Mouse (Mus musculus) liver, adult 2 months (tissue): ENCODE data around the gene Ptprq. TPM values are rescaled to one million over a fixed set of nuclear protein-coding genes. Genes with fewer than 3 reads are reported as not detected.

ENCODE experiments used
- DNase-seq: peaks from one replicate; pipeline ENCODE4 v3.0.0-alpha.2; 2011; ENCODE audit warnings: low read depth, low spot score; ENCODE audit errors: extremely low read depth
- H3K27ac ChIP-seq: fragments of 200-500 bp; replicated peaks from 2 replicates; pipeline ENCODE4 v1.5.1; 2012; ENCODE audit warnings: low read depth, mild to moderate bottlenecking, control low read depth, inconsistent platforms, low read length; ENCODE audit not compliant: insufficient read depth
- H3K27me3 ChIP-seq: fragments of 200-500 bp; 2 replicates; pipeline ENCODE4 v1.6.1; 2012; ENCODE audit warnings: mild to moderate bottlenecking, moderate library complexity, low read length, inconsistent platforms; ENCODE audit not compliant: control insufficient read depth, insufficient read depth
- H3K36me3 ChIP-seq: fragments of 200-500 bp; 2 replicates; pipeline ENCODE4 v1.6.1; 2012; ENCODE audit warnings: low read length, inconsistent platforms; ENCODE audit not compliant: control insufficient read depth, insufficient read depth
- H3K4me1 ChIP-seq: fragments of 200-500 bp; 2 replicates; pipeline ENCODE4 v1.6.1; 2011; ENCODE audit warnings: low read length; ENCODE audit not compliant: control insufficient read depth, insufficient read depth
- H3K4me3 ChIP-seq: fragments of 200-500 bp; 2 replicates; pipeline ENCODE4 v1.5.1; 2011; ENCODE audit warnings: low read depth, mild to moderate bottlenecking, control low read depth, low read length, moderate library complexity; ENCODE audit not compliant: insufficient read depth
- H3K79me2 ChIP-seq: fragments of 200-500 bp; 2 replicates; pipeline ENCODE4 v1.6.1; 2012; ENCODE audit warnings: inconsistent platforms, mild to moderate bottlenecking, low read length, moderate library complexity; ENCODE audit not compliant: control insufficient read depth, insufficient read depth
- H3K9ac ChIP-seq: fragments of 200-500 bp; 2 replicates; pipeline ENCODE4 v1.6.1; 2012; ENCODE audit warnings: low read depth, mild to moderate bottlenecking, control low read depth, inconsistent platforms, low read length
- CTCF ChIP-seq: fragments of 200-500 bp; IDR thresholded peaks from 2 replicates; pipeline ENCODE4 v1.5.1; 2011; ENCODE audit warnings: low read depth, low read length, control low read depth
- POLR2A ChIP-seq: fragments of 200-500 bp; IDR thresholded peaks from 2 replicates; pipeline ENCODE4 v1.6.1; 2011; ENCODE audit warnings: low read length, control low read depth; ENCODE audit not compliant: insufficient read depth; ENCODE audit errors: extremely low read depth
- WGBS: fragments of 180-500 bp; shearing (Covaris S2); methylation state at CpG from one replicate; pipeline ENCODE4 v1.1.7; 2018; 5-methylcytosine and 5-hydroxymethylcytosine counted together
- polyA plus RNA-seq: library from polyadenylated mRNA; depleted of rRNA; stranded (reverse); fragments of >200 nt; gene quantifications from 2 replicates; pipeline ENCODE4 v1.2.3, GENCODE M21; 2012; rRNA removed
- total RNA-seq: library from RNA; depleted of rRNA; stranded (reverse); fragments of >200 nt; gene quantifications from 2 replicates; pipeline ENCODE4 v1.2.3, GENCODE M21; 2014; rRNA removed

Gene Ptprq
- total RNA-seq (under 0.01 TPM in 1 of 2 replicates, not detected in the other), polyA plus RNA-seq (not detected in 2 replicates)

- H3K27me3 ChIP-seq: no peaks in the 10 kb centered on the region
- H3K9ac ChIP-seq: no peak within 1 kb of the TSS
- H3K4me1 ChIP-seq: no peaks in the 10 kb centered on the region
- no peak for TF ChIP-seq CTCF
- no peak for TF ChIP-seq POLR2A
- peak; percentile 24 for DNase-seq
- H3K36me3 ChIP-seq: no peaks in the 10 kb centered on the region
- H3K27ac ChIP-seq: no peak within 1 kb of the TSS
- no peak within 1 kb of the TSS for H3K4me3 ChIP-seq
- WGBS: 70% methylated on average over 1 of the region's 1 CpGs
- H3K79me2 ChIP-seq: no peaks in the 10 kb centered on the region
Observed at GRCm38 (mm10) chr10:107719806-107720205, at the start of gene Ptprq. Gene Ptprq, minus strand, starts transcription at chr10:107720051.

GRCm38 (mm10) chr10:107759624-107760023 is 39.8 kb upstream of the Ptprq start:
- Histone ChIP-seq H3K9ac (no peak overlapping the region), H3K27ac (no peak overlapping the region), H3K36me3 (no peaks in the 10 kb centered on the region), H3K4me1 (no peaks in the 10 kb centered on the region), H3K27me3 (no peaks in the 10 kb centered on the region), H3K4me3 (no peak overlapping the region), H3K79me2 (no peaks in the 10 kb centered on the region)
- WGBS: 80% methylated on average over 1 of the region's 1 CpGs
- TF ChIP-seq CTCF (no peak), POLR2A (no peak)
- no peak for DNase-seq

DNA sequence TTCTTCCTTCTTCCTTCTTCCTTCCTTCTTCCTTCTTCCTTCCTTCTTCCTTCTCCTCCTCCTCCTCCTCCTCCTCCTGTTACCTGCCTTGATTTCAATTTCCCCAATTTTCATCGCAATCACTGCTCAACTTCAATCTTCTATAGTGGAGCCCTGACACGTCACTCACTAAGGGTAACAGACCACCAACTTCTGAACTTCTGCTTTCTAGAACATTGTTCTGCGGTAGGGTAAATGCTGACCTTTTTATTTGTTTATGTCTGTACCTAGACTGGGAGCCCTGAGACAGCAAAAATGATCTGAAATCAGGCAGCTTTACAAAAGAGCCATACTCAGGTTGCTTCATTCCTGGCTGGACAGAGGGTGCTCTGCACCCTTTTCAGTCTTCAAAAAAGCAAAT is 33.6 kb upstream of the Ptprq start:
- DNase-seq: no peak
- Histone ChIP-seq H3K27ac (no peak overlapping the region), H3K27me3 (no peaks in the 10 kb centered on the region; the same call in 1 of the 2 replicates), H3K9ac (no peak overlapping the region), H3K79me2 (no peaks in the 10 kb centered on the region), H3K36me3 (no peaks in the 10 kb centered on the region), H3K4me1 (no peaks in the 10 kb centered on the region), H3K4me3 (no peak overlapping the region)
- WGBS: 84% methylated on average over 3 of the region's 3 CpGs
- TF ChIP-seq POLR2A: no peak
- no peak for TF ChIP-seq CTCF

DNA sequence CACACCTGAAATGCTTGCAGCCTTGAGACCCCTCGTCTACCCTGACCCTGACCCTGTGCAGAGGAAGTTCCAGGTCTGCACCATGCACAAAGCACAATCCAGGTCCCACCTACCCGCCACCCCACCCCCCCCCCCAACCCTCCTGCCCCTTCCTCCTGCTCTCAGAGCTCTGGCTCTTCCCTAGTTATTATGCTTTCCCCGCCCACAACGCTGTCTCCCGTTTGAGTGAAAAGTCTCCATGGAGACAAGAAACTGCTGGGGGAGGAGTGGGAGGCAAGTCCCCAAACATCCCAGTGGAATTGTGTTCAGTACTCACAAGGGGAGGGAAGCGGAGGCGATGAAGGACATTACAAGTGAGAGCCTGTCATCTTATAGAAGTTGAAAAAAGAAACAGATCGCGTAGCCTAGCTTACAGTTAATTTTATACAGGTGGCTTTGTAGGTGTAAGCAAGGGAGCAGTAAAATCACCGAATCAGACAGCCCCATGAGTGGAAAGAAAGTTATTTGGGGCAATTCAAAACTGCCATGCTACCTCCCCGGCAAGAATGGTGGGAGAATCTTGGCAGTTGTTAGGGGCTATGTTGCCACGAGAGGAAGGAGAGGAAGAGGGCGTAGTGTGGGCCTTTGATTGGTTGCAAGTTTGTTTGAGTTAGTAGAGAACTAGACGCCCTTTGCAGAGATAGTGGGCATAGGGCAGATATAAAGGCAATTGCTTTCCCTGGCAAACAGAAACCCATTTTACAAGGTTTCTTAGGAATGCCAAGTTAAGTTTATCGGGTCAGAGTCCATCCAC is 32.7 kb upstream of the Ptprq start:
- H3K27me3 ChIP-seq: peaks cover 2% of the 10 kb centered on the region; the same call in 1 of the 2 replicates
- H3K4me1 ChIP-seq: no peaks in the 10 kb centered on the region
- H3K9ac ChIP-seq: no peak overlapping the region
- no peak overlapping the region for H3K4me3 ChIP-seq
- WGBS: 30% methylated on average over 15 of the region's 15 CpGs
- no peak overlapping the region for H3K27ac ChIP-seq
- TF ChIP-seq CTCF (no peak), POLR2A (no peak)
- DNase-seq: no peak
- H3K36me3 ChIP-seq: no peaks in the 10 kb centered on the region
- H3K79me2 ChIP-seq: no peaks in the 10 kb centered on the region

DNA sequence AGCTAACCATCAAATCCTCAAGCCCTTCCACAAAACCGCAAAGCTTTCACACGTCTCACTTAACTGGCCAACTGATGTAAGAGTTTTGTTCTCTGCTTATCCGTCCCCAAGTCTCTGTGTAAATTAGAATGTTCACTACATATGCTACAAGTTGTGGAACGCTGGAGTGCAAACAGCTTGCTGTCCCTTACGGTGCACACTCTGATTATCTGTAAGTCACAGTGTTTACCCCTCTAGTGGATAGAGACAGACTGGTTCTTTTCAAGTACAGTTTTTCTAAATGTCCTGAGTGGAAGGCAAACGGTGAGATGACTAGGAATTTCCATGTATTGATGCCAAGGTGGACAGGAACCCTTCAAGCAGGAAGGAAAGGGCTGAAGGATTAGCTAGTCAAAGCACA is 32.1 kb upstream of the Ptprq start:
- Histone ChIP-seq H3K9ac (no peak overlapping the region), H3K4me3 (no peak overlapping the region), H3K4me1 (no peaks in the 10 kb centered on the region), H3K27ac (no peak overlapping the region), H3K36me3 (no peaks in the 10 kb centered on the region), H3K27me3 (peaks cover 2% of the 10 kb centered on the region; the same call in 1 of the 2 replicates), H3K79me2 (no peaks in the 10 kb centered on the region)
- no peak for DNase-seq
- WGBS: 20% methylated on average over 6 of the region's 6 CpGs
- TF ChIP-seq POLR2A (no peak), CTCF (no peak)

DNA sequence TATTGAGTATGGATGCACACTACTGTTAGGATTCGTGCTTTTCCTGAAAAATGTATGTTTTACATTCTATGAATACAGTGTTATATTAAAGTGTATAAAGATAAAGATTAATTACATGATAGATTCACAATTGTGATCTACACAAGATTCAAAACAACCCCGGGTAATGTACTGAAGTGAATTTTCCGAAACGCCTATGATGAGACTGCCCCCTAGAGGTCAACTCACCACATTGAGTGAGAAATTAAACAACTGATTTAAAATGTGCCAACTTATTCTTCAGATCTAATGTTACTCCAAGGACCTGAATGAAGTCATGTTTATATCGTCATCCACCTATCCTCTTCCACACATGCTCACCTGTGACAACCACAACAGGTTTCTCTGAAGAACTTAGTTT is 27.7 kb upstream of the Ptprq start:
- Histone ChIP-seq H3K36me3 (no peaks in the 10 kb centered on the region), H3K4me3 (no peak overlapping the region), H3K27ac (no peak overlapping the region), H3K79me2 (no peaks in the 10 kb centered on the region), H3K9ac (no peak overlapping the region), H3K27me3 (peaks cover 2% of the 10 kb centered on the region; the same call in 1 of the 2 replicates), H3K4me1 (no peaks in the 10 kb centered on the region)
- peak; percentile 32 for DNase-seq
- no peak for TF ChIP-seq CTCF
- no peak for TF ChIP-seq POLR2A
- WGBS: 18% methylated on average over 5 of the region's 5 CpGs
